In the genomic region with DNA sequence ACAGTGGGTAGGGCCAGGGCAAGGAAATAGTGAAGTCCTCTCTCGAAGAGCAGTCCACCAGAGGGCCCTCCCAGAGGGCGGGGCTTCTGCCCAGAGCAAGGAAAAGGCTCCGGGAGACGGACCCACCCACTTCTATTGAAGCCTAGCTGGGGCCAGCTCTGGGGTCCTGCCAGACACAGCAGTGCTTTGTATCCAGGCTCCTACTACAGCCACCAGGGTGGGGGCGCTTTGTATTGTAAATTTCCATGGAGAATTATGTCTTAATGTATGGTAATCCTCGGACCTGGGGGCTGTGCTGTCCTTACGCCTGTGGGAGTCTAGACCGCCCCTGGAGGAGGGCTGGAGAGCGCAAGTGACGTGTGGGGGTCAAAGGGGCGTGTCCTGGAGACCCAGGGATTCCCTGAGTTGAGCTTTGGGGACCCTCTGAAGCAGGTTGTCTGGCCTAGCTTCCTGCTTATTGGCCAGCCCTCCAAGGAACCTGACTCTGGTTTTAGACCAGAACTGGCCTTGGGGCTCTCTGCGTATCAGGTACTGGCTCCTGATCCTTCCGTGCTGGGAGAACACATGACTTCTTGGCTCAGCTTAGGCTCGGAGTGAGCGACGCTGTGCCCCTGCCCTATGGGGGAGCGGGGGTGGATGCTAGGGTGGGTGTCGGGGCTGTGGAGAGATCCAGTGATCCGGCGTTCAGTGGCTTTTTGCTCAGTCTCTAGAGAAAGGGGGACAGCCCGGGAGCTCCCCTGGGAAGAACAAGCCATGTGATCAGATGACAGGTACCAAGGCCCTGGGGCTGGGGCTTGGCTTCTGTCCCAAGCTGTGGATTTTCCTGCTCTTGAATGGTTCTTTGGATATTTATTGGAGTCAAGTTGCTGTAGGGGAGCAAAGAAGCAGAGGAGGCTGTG, we compare ENCODE assay signal across 8 mouse cellular contexts.
DNase-seq lines count a peak whose midpoint lies in the region; ATAC-seq and TF ChIP-seq lines count a peak whose summit lies in the region.

No protein-coding gene starts in this region.

- peak; percentile 49; the same call in 1 of the 2 replicates for ATAC-seq in lung, embryonic 15.5 days (ENCODE audit: borderline replicate concordance, extremely low read depth, low FRiP score, low TSS enrichment)
- ATAC-seq in monocyte, adult 5-6 weeks (replicated peaks; ENCODE audit: insufficient number of reproducible peaks, low FRiP score, low TSS enrichment, poor library complexity, severe bottlenecking) = no peak

- 1% methylated on average over 21 of the region's 21 CpGs for WGBS in hindbrain, embryonic 10.5 days
- 6% methylated on average over 21 of the region's 21 CpGs for WGBS in lung, embryonic 15.5 days

- no peaks in the 10 kb centered on the region for H3K9me3 ChIP-seq in ES-Bruce4 (replicated peaks; ENCODE audit: control insufficient read depth, insufficient read depth, low read length, poor library complexity, severe bottlenecking)
- no peaks in the 10 kb centered on the region for H3K9me3 ChIP-seq in hindbrain, embryonic 10.5 days
- H3K9me3 ChIP-seq in lung, embryonic 15.5 days = no peaks in the 10 kb centered on the region

- peak overlapping the region; percentile 62 for H3K27ac ChIP-seq in ES-Bruce4 (ENCODE audit: insufficient read depth, low read length)
- H3K27ac ChIP-seq in hindbrain, embryonic 10.5 days = peak overlapping the region; percentile 82
- peak overlapping the region; percentile 39 for H3K27ac ChIP-seq in lung, embryonic 15.5 days
- no peak overlapping the region for H3K27ac ChIP-seq in gastrocnemius, adult 2 months

- H3K9ac ChIP-seq in ES-Bruce4 (ENCODE audit: low read depth, poor library complexity, severe bottlenecking) = peak overlapping the region; percentile 46
- peak overlapping the region; percentile 8; the same call in 1 of the 2 replicates for H3K9ac ChIP-seq in lung, embryonic 15.5 days

- H3K4me2 ChIP-seq in lung, embryonic 15.5 days = peak overlapping the region; percentile 52

- peaks cover 23% of the 10 kb centered on the region for H3K4me1 ChIP-seq in ES-Bruce4 (ENCODE audit: control insufficient read depth, insufficient read depth, low read length)
- peaks cover 100% of the 10 kb centered on the region for H3K4me1 ChIP-seq in hindbrain, embryonic 10.5 days (replicated peaks)
- peaks cover 82% of the 10 kb centered on the region for H3K4me1 ChIP-seq in lung, embryonic 15.5 days

- no peaks in the 10 kb centered on the region for H3K36me3 ChIP-seq in ES-Bruce4 (ENCODE audit: control insufficient read depth, insufficient read depth, low read length, poor library complexity, severe bottlenecking)
- no peaks in the 10 kb centered on the region for H3K36me3 ChIP-seq in hindbrain, embryonic 10.5 days
- H3K36me3 ChIP-seq in lung, embryonic 15.5 days = no peaks in the 10 kb centered on the region

- TF ChIP-seq CTCF in ES-Bruce4 (IDR thresholded peaks at IDR 0.05; ENCODE audit: low read depth, low read length) = no peak
- no peak for TF ChIP-seq CTCF in gastrocnemius, adult 2 months (IDR thresholded peaks at IDR 0.05)

- peak; percentile 91 for DNase-seq in embryo, embryonic 10.5 days (ENCODE audit: low spot score)
- DNase-seq in hindbrain, embryonic 10.5 days (ENCODE audit: low spot score) = peak; percentile 87
- DNase-seq in retina, postnatal 1 day = peak; percentile 92
- DNase-seq in cerebellum, postnatal 36 days = no peak
- DNase-seq in gastrocnemius, adult 2 months = no peak

- peak overlapping the region; percentile 58 for H3K4me3 ChIP-seq in ES-Bruce4 (ENCODE audit: low read depth, low read length)
- peak overlapping the region; percentile 43 for H3K4me3 ChIP-seq in hindbrain, embryonic 10.5 days
- H3K4me3 ChIP-seq in lung, embryonic 15.5 days = peak overlapping the region; percentile 18; the same call in 1 of the 2 replicates
- H3K4me3 ChIP-seq in gastrocnemius, adult 2 months = no peak overlapping the region

- H3K27me3 ChIP-seq in ES-Bruce4 (ENCODE audit: control insufficient read depth, insufficient read depth, low read length, poor library complexity, severe bottlenecking) = no peaks in the 10 kb centered on the region
- H3K27me3 ChIP-seq in hindbrain, embryonic 10.5 days (ENCODE audit: insufficient read depth, poor library complexity, severe bottlenecking) = peaks cover 87% of the 10 kb centered on the region
- H3K27me3 ChIP-seq in lung, embryonic 15.5 days = no peaks in the 10 kb centered on the region

- intact Hi-C loops in gastrocnemius, adult 2 months (cut with DNase I) = no loop called here

- TF ChIP-seq EP300 in ES-Bruce4 (IDR thresholded peaks at IDR 0.05; ENCODE audit: insufficient read depth, low read depth, low read length) = peak; percentile 87

- no peak for TF ChIP-seq POLR2A in ES-Bruce4 (IDR thresholded peaks at IDR 0.05; ENCODE audit: insufficient read depth, low read length)

Comparison
In these comparisons a context has a peak if more than half of its experiments do, and no peak if none do; other contexts are left out.
1. DNase-seq: peak in embryo, embryonic 10.5 days (single experiment), hindbrain, embryonic 10.5 days (single experiment) and retina, postnatal 1 day (single experiment); none in cerebellum, postnatal 36 days (0 of 2) and gastrocnemius, adult 2 months (single experiment).